Mouse (Mus musculus): ENCODE data around the gene Ppp4c. TPM values are rescaled to one million over a fixed set of nuclear protein-coding genes. Genes with fewer than 3 reads are reported as not detected.

The Ppp4c gene
- total and polyA plus RNA-seq, 2 experiments from 2014 or later = 114 to 161 TPM

DNA sequence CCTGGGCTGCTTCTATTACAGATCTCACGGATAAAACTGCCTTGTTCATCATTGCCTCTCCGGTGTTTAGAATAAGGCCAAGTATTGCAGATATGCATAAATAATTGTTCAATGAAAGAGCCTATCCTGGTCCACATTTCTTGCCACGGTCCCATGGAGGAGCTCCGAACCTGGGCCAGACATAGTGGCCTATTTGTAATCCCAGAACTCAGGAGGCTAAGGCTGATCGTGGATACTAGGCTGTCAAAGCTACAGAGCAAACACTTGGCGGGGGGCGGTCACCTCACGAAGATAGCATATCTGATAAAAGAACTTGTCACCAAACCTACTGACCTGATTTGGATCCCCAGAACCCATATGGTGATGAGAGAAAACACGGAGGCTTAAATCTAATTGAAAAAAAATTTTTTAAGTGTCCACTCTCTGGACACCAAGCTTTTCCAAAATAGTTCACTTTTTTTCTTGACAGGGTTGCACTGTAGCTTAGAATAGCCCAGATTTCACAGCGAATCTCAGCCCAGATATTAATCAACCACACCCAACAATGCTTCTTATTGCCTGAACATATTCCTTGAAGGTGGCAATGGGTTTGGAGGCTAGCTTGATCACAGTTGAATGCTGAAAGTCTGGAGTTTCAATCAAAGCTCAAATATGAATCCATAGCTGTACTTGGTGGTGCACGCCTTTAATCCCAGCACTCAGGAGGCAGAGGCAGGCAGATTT lies 586 bp upstream of the Ppp4c start:
- peak overlapping the region; percentile 92 for H3K27ac ChIP-seq (ENCODE audit: low read depth, low read length)
- no peak for TF ChIP-seq CTCF (IDR thresholded peaks at IDR 0.05; ENCODE audit: low read depth)
- no peaks in the 10 kb centered on the region for H3K27me3 ChIP-seq (ENCODE audit: insufficient read depth, low read length)
- H3K36me3 ChIP-seq (ENCODE audit: insufficient read depth) = peaks cover 54% of the 10 kb centered on the region
- no peaks in the 10 kb centered on the region for H3K9me3 ChIP-seq (ENCODE audit: low read length)
- peaks cover 7% of the 10 kb centered on the region for H3K4me1 ChIP-seq (ENCODE audit: insufficient read depth)
- peak overlapping the region; percentile 90 for H3K9ac ChIP-seq
- DNase-seq (no peak), ATAC-seq (peak; percentile 10)
- peak overlapping the region; percentile 86 for H3K4me2 ChIP-seq (ENCODE audit: low read depth)
- WGBS = 31% methylated on average over 11 of the region's 11 CpGs
- H3K4me3 ChIP-seq (ENCODE audit: low read depth, low read length) = peak overlapping the region; percentile 91

GRCm38 (mm10) chr7:126789141-126789540 lies 3.2 kb downstream of the Ppp4c start:
- Histone ChIP-seq H3K27ac (ENCODE audit: low read depth, low read length) (no peak overlapping the region), H3K9me3 (ENCODE audit: low read length) (no peaks in the 10 kb centered on the region), H3K9ac (no peak overlapping the region), H3K36me3 (ENCODE audit: insufficient read depth) (peaks cover 64% of the 10 kb centered on the region), H3K27me3 (ENCODE audit: insufficient read depth, low read length) (no peaks in the 10 kb centered on the region), H3K4me3 (ENCODE audit: low read depth, low read length) (no peak overlapping the region), H3K4me1 (ENCODE audit: insufficient read depth) (peaks cover 4% of the 10 kb centered on the region; the same call in 1 of the 2 replicates), H3K4me2 (ENCODE audit: low read depth) (no peak overlapping the region)
- TF ChIP-seq CTCF (IDR thresholded peaks at IDR 0.05; ENCODE audit: low read depth) = no peak
- ATAC-seq (no peak), DNase-seq (no peak)
- WGBS = 90% methylated on average over 4 of the region's 4 CpGs

- ATAC-seq = no peak
- H3K9me3 ChIP-seq (ENCODE audit: low read length) = no peaks in the 10 kb centered on the region
- no peak for DNase-seq
- H3K27me3 ChIP-seq (ENCODE audit: insufficient read depth, low read length) = no peaks in the 10 kb centered on the region
- H3K4me1 ChIP-seq (ENCODE audit: insufficient read depth) = peaks cover 2% of the 10 kb centered on the region; the same call in 1 of the 2 replicates
- H3K27ac ChIP-seq (ENCODE audit: low read depth, low read length) = no peak overlapping the region
- no peak for TF ChIP-seq CTCF (IDR thresholded peaks at IDR 0.05; ENCODE audit: low read depth)
- no peak overlapping the region for H3K4me3 ChIP-seq (ENCODE audit: low read depth, low read length)
- no peak overlapping the region for H3K4me2 ChIP-seq (ENCODE audit: low read depth)
- no peak overlapping the region for H3K9ac ChIP-seq
- WGBS = 92% methylated on average over 14 of the region's 14 CpGs
- H3K36me3 ChIP-seq (ENCODE audit: insufficient read depth) = peaks cover 68% of the 10 kb centered on the region
Observed at GRCm38 (mm10) chr7:126786142-126786541, 6.2 kb downstream of the Ppp4c start.

GRCm38 (mm10) chr7:126785056-126785455 lies 7.2 kb downstream of the Ppp4c start:
- no peak for ATAC-seq
- H3K27me3 ChIP-seq (ENCODE audit: insufficient read depth, low read length) = no peaks in the 10 kb centered on the region
- TF ChIP-seq CTCF (IDR thresholded peaks at IDR 0.05; ENCODE audit: low read depth) = no peak
- no peak overlapping the region for H3K27ac ChIP-seq (ENCODE audit: low read depth, low read length)
- peaks cover 67% of the 10 kb centered on the region for H3K36me3 ChIP-seq (ENCODE audit: insufficient read depth)
- H3K9me3 ChIP-seq (ENCODE audit: low read length) = no peaks in the 10 kb centered on the region
- H3K4me3 ChIP-seq (ENCODE audit: low read depth, low read length) = no peak overlapping the region
- DNase-seq = no peak
- no peak overlapping the region for H3K4me2 ChIP-seq (ENCODE audit: low read depth)
- peaks cover 5% of the 10 kb centered on the region; the same call in 1 of the 2 replicates for H3K4me1 ChIP-seq (ENCODE audit: insufficient read depth)
- no peak overlapping the region for H3K9ac ChIP-seq
- whole genome bisulfite sequencing = 86% methylated on average over 4 of the region's 4 CpGs

DNA sequence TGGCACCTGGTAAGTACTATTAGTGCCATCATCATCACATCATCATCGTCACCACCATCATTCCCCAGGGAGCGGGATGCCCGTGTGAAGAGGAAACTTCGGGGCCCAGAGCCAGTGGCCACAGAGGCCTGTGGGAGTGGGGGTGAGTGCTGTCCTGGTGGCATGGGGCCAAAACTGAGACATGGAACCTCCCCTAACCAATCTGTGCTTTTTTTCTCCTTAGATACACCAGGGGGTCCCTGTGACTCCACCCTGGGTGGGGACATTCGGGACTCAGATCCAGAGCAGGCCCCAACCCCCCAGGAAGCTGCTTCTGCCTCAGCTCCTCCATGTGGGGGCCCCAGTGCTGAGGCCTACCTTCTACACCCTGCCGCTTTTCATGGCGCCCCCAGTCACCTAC lies 7.8 kb downstream of the Ppp4c start:
- ATAC-seq (no peak), DNase-seq (no peak)
- TF ChIP-seq CTCF (IDR thresholded peaks at IDR 0.05; ENCODE audit: low read depth) = no peak
- Histone ChIP-seq H3K27ac (ENCODE audit: low read depth, low read length) (no peak overlapping the region), H3K4me3 (ENCODE audit: low read depth, low read length) (no peak overlapping the region), H3K4me2 (ENCODE audit: low read depth) (no peak overlapping the region), H3K4me1 (ENCODE audit: insufficient read depth) (peaks cover 5% of the 10 kb centered on the region; the same call in 1 of the 2 replicates), H3K9me3 (ENCODE audit: low read length) (no peaks in the 10 kb centered on the region), H3K27me3 (ENCODE audit: insufficient read depth, low read length) (no peaks in the 10 kb centered on the region), H3K36me3 (ENCODE audit: insufficient read depth) (peaks cover 61% of the 10 kb centered on the region), H3K9ac (no peak overlapping the region)
- 92% methylated on average over 7 of the region's 7 CpGs for WGBS

GRCm38 (mm10) chr7:126782693-126783092 lies 9.6 kb downstream of the Ppp4c start:
- WGBS = 86% methylated on average over 13 of the region's 13 CpGs
- ATAC-seq (no peak), DNase-seq (no peak)
- TF ChIP-seq CTCF (IDR thresholded peaks at IDR 0.05; ENCODE audit: low read depth) = no peak
- Histone ChIP-seq H3K27me3 (ENCODE audit: insufficient read depth, low read length) (no peaks in the 10 kb centered on the region), H3K4me1 (ENCODE audit: insufficient read depth) (peaks cover 10% of the 10 kb centered on the region; the same call in 1 of the 2 replicates), H3K9ac (no peak overlapping the region), H3K4me2 (ENCODE audit: low read depth) (no peak overlapping the region), H3K4me3 (ENCODE audit: low read depth, low read length) (no peak overlapping the region), H3K9me3 (ENCODE audit: low read length) (no peaks in the 10 kb centered on the region), H3K27ac (ENCODE audit: low read depth, low read length) (no peak overlapping the region), H3K36me3 (ENCODE audit: insufficient read depth) (peaks cover 51% of the 10 kb centered on the region)

GRCm38 (mm10) chr7:126781661-126782370 lies 10.5 kb downstream of the Ppp4c start:
- Histone ChIP-seq H3K4me1 (ENCODE audit: insufficient read depth) (peaks cover 15% of the 10 kb centered on the region), H3K9me3 (ENCODE audit: low read length) (no peaks in the 10 kb centered on the region), H3K4me2 (ENCODE audit: low read depth) (peak overlapping the region; percentile 86; the same call in 1 of the 2 replicates), H3K27ac (ENCODE audit: low read depth, low read length) (no peak overlapping the region), H3K9ac (0 out of 2 replicates have a peak overlapping the region, but pooled peaks have one; percentile 3), H3K36me3 (ENCODE audit: insufficient read depth) (peaks cover 42% of the 10 kb centered on the region), H3K27me3 (ENCODE audit: insufficient read depth, low read length) (no peaks in the 10 kb centered on the region), H3K4me3 (ENCODE audit: low read depth, low read length) (no peak overlapping the region)
- no peak for ATAC-seq
- no peak for TF ChIP-seq CTCF (IDR thresholded peaks at IDR 0.05; ENCODE audit: low read depth)
- no peak for DNase-seq
- 47% methylated on average over 11 of the region's 11 CpGs for WGBS

Data from forebrain, postnatal 0 days (tissue).